Mouse (Mus musculus) G1E (cell line): ENCODE measurements at regions not wholly inside any gene's neighbourhood (a gene's known extent, or its start where the extent isn't known, plus 50 kb on each side); places are given as distances from the start of the nearest gene placed in this dataset.
A peak's percentile ranks its signal among the peaks of the same experiment; 100 is the strongest.

Experiments
- ATAC-seq: 2 replicates; pipeline ENCODE4 v1.8.0; 2016; ENCODE audit warnings: mild to moderate bottlenecking; ENCODE audit not compliant: insufficient number of reproducible peaks, poor library complexity, low FRiP score, severe bottlenecking; ENCODE audit errors: extremely low read depth
- DNase-seq: peaks from one replicate; pipeline ENCODE4 v3.0.0; 2012; ENCODE audit warnings: low spot score
- H3K27me3 ChIP-seq: 2 replicates; pipeline ENCODE4 v1.6.1; 2012; ENCODE audit warnings: mild to moderate bottlenecking, low read length, inconsistent platforms; ENCODE audit not compliant: insufficient read depth
- H3K36me3 ChIP-seq: replicated peaks from 2 replicates; pipeline ENCODE3; 2012; ENCODE audit warnings: mild to moderate bottlenecking, inconsistent platforms
- H3K4me1 ChIP-seq: 2 replicates; pipeline ENCODE4 v1.6.1; 2012; ENCODE audit warnings: low read depth, low read length, inconsistent platforms, mixed read lengths; ENCODE audit not compliant: insufficient read depth
- H3K4me3 ChIP-seq: 2 replicates; pipeline ENCODE4 v1.5.1; 2012; ENCODE audit warnings: low read depth, mild to moderate bottlenecking, inconsistent platforms, low read length, moderate library complexity, mixed read lengths
- H3K9me3 ChIP-seq: replicated peaks from 2 replicates; pipeline ENCODE4 v1.6.1; 2012; ENCODE audit warnings: inconsistent platforms
- CTCF ChIP-seq: IDR thresholded peaks from 2 replicates; pipeline ENCODE4 v1.5.1; 2012; ENCODE audit warnings: low read depth, low read length, inconsistent platforms, mixed read lengths
- GATA1 ChIP-seq: IDR thresholded peaks from 2 replicates; pipeline ENCODE4 v1.6.1; 2012; ENCODE audit warnings: borderline replicate concordance, low read length, inconsistent platforms, mixed read lengths
- GATA2 ChIP-seq: IDR thresholded peaks from 2 replicates; pipeline ENCODE4 v1.6.1; 2012; ENCODE audit warnings: low read depth, low read length, inconsistent platforms, borderline replicate concordance
- POLR2AphosphoS5 ChIP-seq: IDR thresholded peaks from 2 replicates; pipeline ENCODE4 v1.6.1; 2012; ENCODE audit warnings: low read depth, low read length, inconsistent platforms; ENCODE audit not compliant: insufficient replicate concordance
- TAL1 ChIP-seq: conservative IDR thresholded peaks from 2 replicates; pipeline ENCODE4 v1.6.1; 2012; ENCODE audit warnings: low read depth, low read length, inconsistent platforms, mixed read lengths

DNA sequence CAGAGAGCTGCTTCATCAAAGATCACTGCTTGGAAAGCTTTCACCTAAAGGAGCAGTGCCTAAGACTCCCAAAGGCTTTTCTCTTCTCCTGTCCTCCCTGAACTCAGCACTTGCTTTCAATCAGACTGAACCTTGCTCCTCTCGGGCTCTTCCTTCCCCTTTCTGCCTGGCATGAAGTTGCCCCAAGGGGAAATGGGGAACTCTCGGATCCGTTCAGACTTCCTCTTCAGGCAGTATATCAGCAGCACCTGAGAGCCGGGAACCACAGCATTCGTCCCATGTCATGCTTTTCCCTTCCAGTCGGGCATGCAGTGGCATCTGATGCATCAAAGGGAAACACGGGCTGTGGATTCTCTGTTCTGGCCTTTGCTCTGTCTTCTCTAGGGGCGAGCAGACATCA, 347.3 kb downstream of the Bmper start:
- TF ChIP-seq GATA1 (no peak), TAL1 (no peak), POLR2AphosphoS5 (no peak), GATA2 (no peak), CTCF (no peak)
- H3K27me3 ChIP-seq, result 0 out of 2 replicates have a peak, but pooled peaks cover 7% of the 10 kb centered on the region
- no peaks in the 10 kb centered on the region for H3K36me3 ChIP-seq
- H3K4me1 ChIP-seq, result no peaks in the 10 kb centered on the region
- H3K4me3 ChIP-seq, result no peak overlapping the region
- DNase-seq, result no peak
- H3K9me3 ChIP-seq, result no peaks in the 10 kb centered on the region
- ATAC-seq, result no peak

DNA sequence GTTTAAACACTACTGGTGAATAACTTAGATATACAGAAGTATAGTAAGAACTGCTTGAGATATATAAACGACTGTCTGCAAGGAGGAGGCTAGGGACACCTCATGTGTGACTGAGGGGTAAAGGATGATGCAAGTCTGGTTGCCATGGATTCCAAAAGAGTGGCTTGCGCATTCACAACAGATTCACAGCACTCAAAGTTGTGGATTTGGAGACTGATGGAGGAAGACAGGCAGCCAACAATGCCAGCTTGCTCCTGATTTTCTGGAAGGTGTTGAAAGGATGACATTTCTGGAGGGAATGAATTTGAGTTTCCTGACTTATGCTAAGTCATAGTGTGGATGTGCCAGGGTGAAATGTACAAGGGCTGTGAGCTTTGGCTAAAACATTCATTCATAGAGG, 353.4 kb downstream of the Bmper start:
- Histone ChIP-seq H3K9me3 (no peaks in the 10 kb centered on the region), H3K27me3 (0 out of 2 replicates have a peak, but pooled peaks cover 3% of the 10 kb centered on the region), H3K4me3 (no peak overlapping the region), H3K36me3 (no peaks in the 10 kb centered on the region), H3K4me1 (no peaks in the 10 kb centered on the region)
- no peak for TF ChIP-seq GATA1
- ATAC-seq (no peak), DNase-seq (no peak)

DNA sequence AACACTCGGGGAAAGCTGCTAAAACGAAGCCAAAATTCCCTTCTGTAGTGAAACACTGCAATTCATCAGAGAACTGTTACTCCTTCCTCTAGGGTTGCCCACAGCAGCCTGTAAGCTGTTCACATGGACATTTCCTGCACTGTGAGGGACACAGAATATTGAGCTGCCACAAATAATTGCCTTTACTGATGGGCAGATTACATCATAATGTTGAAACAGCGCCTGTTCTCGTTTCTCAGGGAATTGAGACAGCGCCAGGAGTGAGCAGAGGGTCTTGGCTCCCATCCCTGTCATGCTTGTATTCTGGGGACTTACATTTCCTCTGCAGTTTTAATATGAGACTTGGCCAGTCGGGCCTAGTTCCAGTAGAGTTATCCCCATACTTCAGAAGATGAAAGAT, 357.3 kb downstream of the Bmper start:
- DNase-seq, result no peak

DNA sequence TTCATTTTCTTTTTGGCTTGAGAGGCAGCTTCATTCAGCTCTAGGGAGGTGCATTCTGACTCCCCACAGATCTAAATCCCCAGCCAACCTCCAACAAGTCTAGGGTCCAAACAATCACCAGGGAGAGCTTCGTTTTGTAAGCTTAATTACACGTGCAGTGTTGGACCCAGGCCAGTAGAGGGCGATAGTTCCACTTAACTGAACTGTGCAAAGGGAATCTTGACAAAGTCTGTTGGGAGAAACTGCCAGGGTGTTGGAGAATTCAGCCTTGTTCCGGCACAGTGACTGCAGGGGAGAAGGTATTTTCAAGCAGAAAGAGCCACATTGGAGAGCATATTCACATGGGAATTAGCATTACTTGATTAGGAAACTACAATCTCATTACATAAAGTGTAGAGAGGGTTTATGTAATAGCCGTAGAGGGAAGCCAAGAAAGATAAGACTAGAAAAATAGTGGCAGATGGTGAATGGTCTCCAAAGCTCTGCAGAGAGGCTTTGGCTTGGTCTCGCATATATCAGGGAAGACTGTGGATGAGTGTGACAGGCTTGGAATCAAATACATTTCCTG, 358.2 kb downstream of the Bmper start:
- DNase-seq (no peak), ATAC-seq (no peak)
- TF ChIP-seq POLR2AphosphoS5 (no peak), CTCF (peak; percentile 62)
- H3K27me3 ChIP-seq, result 0 out of 2 replicates have a peak, but pooled peaks cover 2% of the 10 kb centered on the region
- H3K4me1 ChIP-seq, result no peaks in the 10 kb centered on the region
- H3K4me3 ChIP-seq, result no peak overlapping the region
- no peaks in the 10 kb centered on the region for H3K9me3 ChIP-seq
- no peaks in the 10 kb centered on the region for H3K36me3 ChIP-seq

More for the DNA sequence above, 357.3 kb downstream of the Bmper start:
- H3K9me3 ChIP-seq, result no peaks in the 10 kb centered on the region
- TF ChIP-seq CTCF (no peak), POLR2AphosphoS5 (no peak)
- H3K36me3 ChIP-seq, result no peaks in the 10 kb centered on the region
- no peaks in the 10 kb centered on the region for H3K4me1 ChIP-seq
- no peak for ATAC-seq
- no peak overlapping the region for H3K4me3 ChIP-seq
- H3K27me3 ChIP-seq, result 0 out of 2 replicates have a peak, but pooled peaks cover 2% of the 10 kb centered on the region

DNA sequence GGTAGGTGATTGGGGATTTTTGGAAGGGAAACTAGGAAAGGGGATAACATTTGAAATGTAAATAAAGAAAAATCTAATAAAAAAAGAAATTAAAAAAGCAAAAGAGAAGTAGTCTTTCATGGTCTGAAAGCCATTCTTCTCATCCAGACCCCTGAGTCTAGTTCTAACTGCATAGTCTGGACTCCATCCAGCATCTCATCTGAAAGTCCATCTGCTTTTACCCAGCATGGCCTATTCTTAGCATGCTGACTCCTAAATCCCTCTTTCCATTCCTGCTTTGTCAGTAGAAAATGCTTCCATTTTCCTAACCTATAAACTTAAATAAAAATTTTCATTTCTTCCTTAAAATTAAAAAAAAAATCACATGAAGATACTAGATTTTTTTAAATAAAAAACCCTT, 361.7 kb downstream of the Bmper start:
- Histone ChIP-seq H3K36me3 (no peaks in the 10 kb centered on the region), H3K4me3 (no peak overlapping the region), H3K9me3 (no peaks in the 10 kb centered on the region), H3K4me1 (no peaks in the 10 kb centered on the region), H3K27me3 (0 out of 2 replicates have a peak, but pooled peaks cover 2% of the 10 kb centered on the region)
- ATAC-seq, result no peak
- TF ChIP-seq GATA2 (no peak), TAL1 (no peak), POLR2AphosphoS5 (no peak), GATA1 (no peak), CTCF (no peak)
- no peak for DNase-seq

DNA sequence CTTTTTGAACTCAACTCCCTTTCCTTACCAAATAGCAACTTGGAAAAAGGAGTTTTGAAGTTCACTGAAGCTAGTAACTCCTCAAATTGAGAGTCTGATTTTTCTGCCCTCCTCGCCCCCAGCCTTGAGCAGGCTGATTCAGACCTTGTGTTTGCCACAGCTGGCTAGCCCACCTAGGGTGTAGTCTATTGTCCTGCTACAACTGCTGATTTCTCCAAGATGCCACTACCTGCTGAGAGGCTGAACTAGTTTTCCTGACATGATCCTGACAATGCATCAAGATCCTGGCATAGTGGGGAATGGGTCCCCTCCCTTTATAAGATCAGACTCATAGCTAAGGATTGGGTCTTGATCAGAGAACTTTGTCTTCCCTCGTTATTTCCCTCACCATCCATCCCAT, 366.1 kb downstream of the Bmper start:
- no peak for TF ChIP-seq GATA2
- TF ChIP-seq CTCF, result no peak
- no peak for TF ChIP-seq TAL1
- no peak for TF ChIP-seq POLR2AphosphoS5
- no peak for TF ChIP-seq GATA1
- no peaks in the 10 kb centered on the region for H3K4me1 ChIP-seq
- DNase-seq (no peak), ATAC-seq (no peak)
- no peak overlapping the region for H3K4me3 ChIP-seq
- no peaks in the 10 kb centered on the region for H3K9me3 ChIP-seq
- peaks cover 4% of the 10 kb centered on the region; the same call in 1 of the 2 replicates for H3K27me3 ChIP-seq
- no peaks in the 10 kb centered on the region for H3K36me3 ChIP-seq

DNA sequence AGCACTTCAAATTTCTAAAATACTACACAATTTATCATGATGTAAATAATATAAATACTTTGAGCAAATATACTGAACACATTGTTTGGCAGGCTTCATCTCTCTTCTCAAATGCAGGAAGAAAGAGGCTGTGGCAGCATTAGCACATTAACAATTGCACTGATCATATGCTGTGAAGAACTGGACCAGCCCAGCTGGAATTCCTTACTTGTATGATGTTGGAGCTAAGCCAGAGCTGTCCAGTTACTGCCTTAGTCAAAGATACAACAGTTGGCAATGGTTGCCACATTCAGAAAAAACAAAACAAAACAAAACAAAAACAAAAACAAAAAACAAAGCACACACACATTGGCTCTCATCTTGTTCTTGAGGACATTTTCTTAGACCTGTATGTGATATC, 369.0 kb downstream of the Bmper start:
- DNase-seq, result no peak
- peaks cover 4% of the 10 kb centered on the region; the same call in 1 of the 2 replicates for H3K27me3 ChIP-seq
- no peaks in the 10 kb centered on the region for H3K9me3 ChIP-seq
- no peak for ATAC-seq
- TF ChIP-seq TAL1, result no peak
- no peak for TF ChIP-seq GATA2
- no peak for TF ChIP-seq CTCF
- no peak for TF ChIP-seq GATA1
- TF ChIP-seq POLR2AphosphoS5, result no peak
- no peaks in the 10 kb centered on the region for H3K36me3 ChIP-seq
- no peaks in the 10 kb centered on the region for H3K4me1 ChIP-seq
- H3K4me3 ChIP-seq, result no peak overlapping the region
